Mouse (Mus musculus) v-Abl transformed pro-B cells (cell line): ENCODE measurements at regions not wholly inside any gene's neighbourhood (a gene's known extent, or its start where the extent isn't known, plus 50 kb on each side); places are given as distances from the start of the nearest gene placed in this dataset.

Source experiments
- in situ Hi-C, 2 experiments: fragments of 400-800 bp; cut with MboI; formaldehyde crosslinking; loops; one replicate each; pipeline ENCODE4 v1.15.1; 2025; ENCODE audit not compliant: unreplicated experiment in 2 of 2

DNA sequence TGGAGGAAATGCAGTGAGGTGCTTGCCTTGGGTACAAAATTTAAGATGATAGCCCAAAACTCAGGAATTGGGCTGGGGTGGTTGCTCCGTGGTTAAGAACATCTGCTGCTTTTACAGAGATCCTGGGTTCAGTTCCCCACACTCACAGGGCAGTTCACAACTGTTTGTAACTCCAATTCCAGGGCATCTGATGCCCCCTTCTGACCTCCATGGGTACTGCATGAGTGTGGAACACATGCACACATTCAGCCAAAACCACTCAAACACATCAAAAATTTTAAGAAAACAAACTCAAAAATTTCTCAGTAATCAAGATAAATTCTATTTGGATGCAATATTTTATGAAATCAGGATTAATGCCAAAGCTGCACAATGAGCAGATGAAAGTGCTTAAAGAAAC, 157.8 kb upstream of the H2al1a start:
- in situ Hi-C loops = loop anchor here in 1 of 2 experiments (25.0 kb wide), 1 partner anchor 504 kb away; no protein-coding TSS in a partner anchor

DNA sequence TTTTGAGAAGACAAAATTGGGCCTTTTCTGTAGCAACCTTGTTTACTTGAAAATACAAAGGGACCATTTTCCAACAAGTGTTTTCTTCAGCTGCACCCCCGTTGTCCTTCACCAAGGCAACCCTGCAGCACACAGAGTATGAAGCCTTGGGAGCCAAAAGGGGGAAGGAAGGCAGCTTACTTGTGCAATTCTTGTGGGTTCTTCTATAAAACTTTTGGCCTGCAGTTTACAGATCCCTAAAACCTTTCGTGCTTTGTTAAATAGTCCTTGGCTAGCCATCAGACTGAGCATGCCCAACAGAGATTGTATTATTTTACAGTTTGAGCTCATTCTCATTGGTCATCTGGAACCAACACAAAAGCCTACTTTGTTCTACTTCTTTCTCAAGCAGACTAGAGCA, 140.6 kb upstream of the H2al1a start:
- in situ Hi-C loops = loop anchor here in 1 of 2 experiments (25.0 kb wide), 1 partner anchor 121 kb away; no protein-coding TSS in a partner anchor

DNA sequence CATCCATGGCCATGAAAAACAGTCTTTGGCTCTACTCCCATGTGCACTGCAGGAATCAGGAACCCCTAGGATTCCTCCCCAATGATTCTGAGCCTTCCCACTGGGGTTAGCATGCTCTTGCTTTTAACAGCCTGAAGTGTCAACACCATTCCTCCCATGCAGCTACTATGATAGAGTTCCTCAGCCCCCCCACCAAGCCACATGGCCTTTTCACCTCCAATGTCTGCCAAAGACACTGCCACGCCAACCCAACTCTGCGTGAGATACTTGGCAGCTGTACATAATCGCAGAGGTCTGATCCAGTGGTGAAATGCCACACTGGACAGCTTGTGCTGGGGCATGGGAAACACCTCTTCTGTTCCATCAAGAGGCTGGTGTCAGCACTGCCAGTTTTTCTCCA, 128.6 kb upstream of the H2al1a start:
- in situ Hi-C loops = loop anchor here in 1 of 2 experiments (25.0 kb wide), 1 partner anchor 133 kb away; no protein-coding TSS in a partner anchor

- in situ Hi-C loops = no loop called here
These were observed 118.8 kb upstream of the H2al1a start for GRCm38 (mm10) chrX:11180194-11180816.

GRCm38 (mm10) chrX:11181855-11182254, 117.2 kb upstream of the H2al1a start:
- in situ Hi-C loops = no loop called here

GRCm38 (mm10) chrX:11190851-11191250, 108.2 kb upstream of the H2al1a start:
- in situ Hi-C loops = no loop called here

DNA sequence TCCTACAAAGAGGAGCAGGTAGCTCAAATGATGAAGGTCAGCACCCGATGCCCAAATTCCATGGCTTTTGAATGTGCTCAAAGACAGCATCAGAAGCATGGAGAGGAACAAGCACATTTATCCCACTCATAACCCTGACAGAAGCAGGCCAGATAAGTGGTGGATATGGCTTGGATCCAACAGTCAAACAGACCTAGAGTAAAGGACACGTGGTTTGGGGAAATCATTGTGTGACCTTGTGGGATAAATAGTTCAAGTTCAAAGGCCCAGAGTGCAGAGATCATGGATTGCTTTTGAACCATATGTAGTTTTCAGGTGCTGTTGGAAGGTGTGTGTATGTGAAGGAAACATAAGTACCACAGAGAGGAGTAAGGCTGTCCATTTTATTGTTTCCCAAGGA, 94.9 kb upstream of the H2al1a start:
- in situ Hi-C loops = no loop called here

GRCm38 (mm10) chrX:11209895-11210294, 89.2 kb upstream of the H2al1a start:
- in situ Hi-C loops = no loop called here

DNA sequence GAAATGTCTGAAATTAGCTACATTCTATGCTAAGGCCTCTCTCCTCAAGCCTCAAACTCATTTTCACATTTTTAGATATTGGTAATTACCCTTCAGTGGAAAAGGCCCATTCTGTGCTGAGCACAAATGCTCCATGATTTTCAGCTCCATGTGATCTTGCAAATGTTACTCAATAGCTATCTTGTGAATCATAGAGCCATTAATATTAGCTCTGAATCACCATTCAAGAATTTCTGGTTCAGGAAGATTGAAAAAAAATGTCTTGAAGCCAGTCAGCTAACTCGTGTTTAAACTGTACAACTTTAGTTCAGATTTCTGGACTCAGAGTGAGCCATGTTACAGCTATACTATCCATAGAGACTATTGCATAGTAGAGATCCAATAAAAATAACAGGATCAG, 86.2 kb upstream of the H2al1a start:
- in situ Hi-C loops = no loop called here

GRCm38 (mm10) chrX:11213492-11213891, 85.6 kb upstream of the H2al1a start:
- in situ Hi-C loops = no loop called here

DNA sequence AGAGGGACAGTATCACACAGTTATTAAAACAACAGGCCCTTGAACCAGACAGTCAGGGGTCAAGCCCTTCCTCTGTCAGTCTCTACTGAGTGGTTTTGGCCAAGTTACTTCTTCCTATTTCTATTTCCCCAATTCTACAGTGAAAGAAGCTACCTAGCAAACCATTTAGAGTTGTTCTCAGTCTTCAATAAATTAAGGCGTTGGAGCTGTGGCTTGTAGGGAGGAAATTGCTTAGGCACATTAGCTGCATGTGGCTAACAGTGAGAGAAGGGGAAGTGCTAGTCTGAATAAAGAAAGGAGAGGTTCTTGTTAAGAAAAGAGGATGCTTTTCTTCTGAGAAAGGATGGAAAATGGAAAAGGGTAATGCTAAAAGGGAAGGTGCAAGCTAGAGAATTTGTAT, 60.0 kb upstream of the H2al1a start:
- in situ Hi-C loops = loop anchor here in 1 of 2 experiments (25.0 kb wide), 1 partner anchor 1273 kb away; no protein-coding TSS in a partner anchor

GRCm38 (mm10) chrX:11245576-11245975, 53.5 kb upstream of the H2al1a start:
- in situ Hi-C loops = loop anchor here in 1 of 2 experiments (25.0 kb wide), 1 partner anchor 1267 kb away; no protein-coding TSS in a partner anchor
